Mouse (Mus musculus): ENCODE results near the gene Usp2. TPM values are rescaled to one million over a fixed set of nuclear protein-coding genes. Genes with fewer than 3 reads are reported as not detected.

Usp2 gene
- polyA plus RNA-seq, 1 experiment from 2014 or later = 13.3 TPM

DNA sequence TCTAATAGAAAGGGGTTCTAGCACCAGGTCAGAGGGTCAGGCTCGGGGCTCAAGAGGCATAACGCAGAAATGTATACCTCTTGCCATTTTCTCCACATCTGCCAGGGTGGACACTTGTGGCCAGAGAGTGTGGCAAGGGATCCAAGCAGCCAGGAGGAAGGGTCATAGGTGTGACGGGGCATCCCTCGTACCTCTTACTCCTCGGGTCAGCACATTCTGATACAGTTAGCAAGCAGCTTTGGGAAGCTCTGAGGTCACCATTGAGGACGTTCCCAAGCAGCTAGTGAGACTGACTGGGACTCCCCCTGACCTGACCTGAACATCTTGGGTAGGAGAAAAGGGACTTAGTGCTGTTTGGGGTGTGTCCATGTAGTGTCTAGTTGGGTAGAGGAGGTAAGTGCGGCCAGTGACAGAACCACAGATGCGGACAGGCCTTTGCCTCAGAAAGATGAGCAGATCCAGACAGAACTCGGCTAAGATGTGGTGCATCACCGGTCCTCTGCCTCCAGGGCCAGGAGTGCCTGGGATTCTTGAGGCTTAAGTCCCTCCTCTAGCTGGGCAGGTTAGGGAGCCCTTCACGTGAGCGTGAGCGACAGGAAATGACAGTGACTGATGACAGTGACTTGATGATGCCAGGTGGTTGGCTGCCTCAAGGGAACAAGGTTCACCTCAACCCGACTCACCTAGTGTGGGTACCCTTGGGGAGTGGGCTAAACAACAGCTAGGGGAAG, 3.5 kb downstream of the Usp2 start:
- Histone ChIP-seq H3K27ac (replicated peaks) (no peak overlapping the region), H3K4me1 (peaks cover 31% of the 10 kb centered on the region)
- no peak for ATAC-seq (ENCODE audit: low FRiP score)

DNA sequence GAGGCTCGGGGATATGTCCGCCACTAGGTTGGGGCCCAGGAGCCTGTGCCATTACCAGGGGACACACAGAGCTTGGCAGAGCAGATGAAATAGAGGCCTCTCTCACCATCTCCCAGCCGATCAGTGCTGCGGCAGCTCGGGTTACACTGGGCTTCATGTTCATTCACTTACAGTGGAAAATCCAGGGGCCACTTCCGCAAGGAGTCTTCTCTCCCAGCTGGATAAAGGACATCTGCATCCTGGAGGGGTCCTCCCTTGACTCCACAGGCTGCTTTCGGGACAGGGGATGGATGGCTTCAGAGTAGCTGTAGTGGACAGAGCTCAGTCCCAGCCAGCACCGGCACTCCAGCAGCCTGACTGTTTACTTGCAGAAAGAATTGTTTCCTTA, 4.0 kb downstream of the Usp2 start:
- Histone ChIP-seq H3K36me3 (no peaks in the 10 kb centered on the region), H3K4me3 (replicated peaks) (no peak overlapping the region), H3K4me1 (peaks cover 31% of the 10 kb centered on the region), H3K9ac (replicated peaks) (no peak overlapping the region), H3K9me3 (replicated peaks) (no peaks in the 10 kb centered on the region), H3K4me2 (no peak overlapping the region), H3K27me3 (replicated peaks) (peaks cover 4% of the 10 kb centered on the region; the same call in 1 of the 2 replicates), H3K27ac (replicated peaks) (no peak overlapping the region)
- WGBS = 37% methylated on average over 8 of the region's 8 CpGs
- no peak for ATAC-seq (ENCODE audit: low FRiP score)

More for the DNA sequence above, 3.5 kb downstream of the Usp2 start:
- Histone ChIP-seq H3K9ac (replicated peaks) (no peak overlapping the region), H3K27me3 (replicated peaks) (peaks cover 4% of the 10 kb centered on the region; the same call in 1 of the 2 replicates), H3K9me3 (replicated peaks) (no peaks in the 10 kb centered on the region), H3K4me3 (replicated peaks) (no peak overlapping the region), H3K36me3 (no peaks in the 10 kb centered on the region), H3K4me2 (no peak overlapping the region)
- 79% methylated on average over 14 of the region's 14 CpGs for WGBS

DNA sequence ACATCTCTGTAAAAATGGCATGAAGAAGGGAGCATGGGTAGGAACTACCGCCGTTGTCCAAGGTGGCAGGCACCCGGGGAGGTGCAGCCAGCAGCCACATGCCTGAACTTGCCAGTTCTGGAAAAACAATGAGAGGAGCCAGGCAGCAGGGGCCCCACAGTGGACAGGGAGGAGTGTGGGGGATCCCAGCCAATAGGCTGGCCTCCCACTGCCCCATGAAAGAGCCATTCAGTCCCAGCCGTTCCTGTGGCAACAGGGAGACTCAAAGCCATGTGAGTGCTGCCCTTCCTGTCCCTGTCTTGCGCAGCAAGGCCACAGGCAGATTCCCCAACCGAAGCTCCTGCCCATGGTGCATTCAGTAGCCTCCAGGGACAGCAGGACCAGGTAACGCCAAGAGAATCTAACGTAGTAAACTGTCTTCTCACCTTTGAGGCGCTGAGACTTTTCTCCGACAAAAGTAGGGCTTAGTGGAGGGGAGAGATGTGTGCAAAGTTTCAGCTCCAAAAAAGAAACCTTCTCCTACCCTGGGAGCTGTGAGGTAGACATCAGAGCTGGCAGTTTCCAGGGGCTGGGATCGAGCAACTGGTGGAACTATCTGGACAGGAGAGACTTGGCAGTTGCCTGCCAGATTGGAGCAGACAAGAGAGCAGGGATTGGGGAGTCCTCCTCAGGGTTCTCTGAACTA, 5.2 kb downstream of the Usp2 start:
- no peaks in the 10 kb centered on the region for H3K9me3 ChIP-seq (replicated peaks)
- peak overlapping the region; percentile 35 for H3K4me2 ChIP-seq
- H3K27ac ChIP-seq (replicated peaks) = peak overlapping the region; percentile 81
- peak; percentile 73 for ATAC-seq (ENCODE audit: low FRiP score)
- H3K4me3 ChIP-seq (replicated peaks) = no peak overlapping the region
- no peaks in the 10 kb centered on the region for H3K36me3 ChIP-seq
- peaks cover 32% of the 10 kb centered on the region for H3K4me1 ChIP-seq
- H3K27me3 ChIP-seq (replicated peaks) = peaks cover 4% of the 10 kb centered on the region; the same call in 1 of the 2 replicates
- 19% methylated on average over 11 of the region's 11 CpGs for WGBS
- no peak overlapping the region for H3K9ac ChIP-seq (replicated peaks)

DNA sequence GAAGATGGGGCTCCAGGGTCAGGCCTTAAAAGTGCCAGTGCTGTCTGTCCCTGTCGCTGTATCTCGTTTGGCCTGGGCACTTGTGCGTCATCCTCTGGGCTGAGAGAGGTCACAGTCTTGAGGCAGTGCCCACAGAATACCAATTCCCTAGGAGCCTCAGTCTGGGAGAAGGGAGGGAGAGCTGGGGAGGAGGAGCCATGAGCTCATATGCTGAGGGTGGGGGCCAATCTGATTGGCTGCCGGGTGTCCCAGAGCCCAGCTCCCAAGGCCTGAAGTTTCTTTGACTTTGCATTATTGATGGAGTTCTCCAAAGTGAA, 5.7 kb downstream of the Usp2 start:
- Histone ChIP-seq H3K4me1 (peaks cover 32% of the 10 kb centered on the region), H3K9ac (replicated peaks) (no peak overlapping the region), H3K4me2 (peak overlapping the region; percentile 35), H3K36me3 (no peaks in the 10 kb centered on the region), H3K27me3 (replicated peaks) (peaks cover 4% of the 10 kb centered on the region; the same call in 1 of the 2 replicates), H3K9me3 (replicated peaks) (no peaks in the 10 kb centered on the region), H3K4me3 (replicated peaks) (no peak overlapping the region), H3K27ac (replicated peaks) (peak overlapping the region; percentile 81)
- WGBS = 7% methylated on average over 4 of the region's 4 CpGs
- peak; percentile 64 for ATAC-seq (ENCODE audit: low FRiP score)

DNA sequence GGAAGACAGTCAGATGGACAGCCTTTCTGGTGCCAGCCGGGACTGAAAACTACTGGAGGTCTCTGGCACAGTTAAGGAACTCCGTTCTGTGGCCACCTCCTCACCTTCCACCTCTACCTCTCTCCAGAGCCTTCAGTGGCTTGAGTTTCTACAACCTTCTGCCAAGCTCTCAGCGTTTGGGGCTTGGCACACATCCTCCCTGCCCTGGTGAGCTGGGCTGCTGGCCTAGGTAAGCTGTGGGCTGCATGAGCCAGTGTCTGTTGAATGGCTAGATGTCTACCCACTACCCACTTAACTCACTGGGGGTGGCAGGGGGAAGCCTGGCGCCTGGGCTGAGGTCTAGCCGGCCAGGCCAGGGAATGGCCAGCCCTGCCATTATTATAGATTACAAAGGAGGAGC, 6.3 kb downstream of the Usp2 start:
- Histone ChIP-seq H3K9me3 (replicated peaks) (no peaks in the 10 kb centered on the region), H3K4me2 (peak overlapping the region; percentile 35), H3K4me1 (peaks cover 30% of the 10 kb centered on the region), H3K4me3 (replicated peaks) (no peak overlapping the region), H3K9ac (replicated peaks) (no peak overlapping the region), H3K36me3 (no peaks in the 10 kb centered on the region), H3K27me3 (replicated peaks) (peaks cover 4% of the 10 kb centered on the region; the same call in 1 of the 2 replicates), H3K27ac (replicated peaks) (peak overlapping the region; percentile 81)
- 30% methylated on average over 5 of the region's 5 CpGs for WGBS
- no peak for ATAC-seq (ENCODE audit: low FRiP score)

DNA sequence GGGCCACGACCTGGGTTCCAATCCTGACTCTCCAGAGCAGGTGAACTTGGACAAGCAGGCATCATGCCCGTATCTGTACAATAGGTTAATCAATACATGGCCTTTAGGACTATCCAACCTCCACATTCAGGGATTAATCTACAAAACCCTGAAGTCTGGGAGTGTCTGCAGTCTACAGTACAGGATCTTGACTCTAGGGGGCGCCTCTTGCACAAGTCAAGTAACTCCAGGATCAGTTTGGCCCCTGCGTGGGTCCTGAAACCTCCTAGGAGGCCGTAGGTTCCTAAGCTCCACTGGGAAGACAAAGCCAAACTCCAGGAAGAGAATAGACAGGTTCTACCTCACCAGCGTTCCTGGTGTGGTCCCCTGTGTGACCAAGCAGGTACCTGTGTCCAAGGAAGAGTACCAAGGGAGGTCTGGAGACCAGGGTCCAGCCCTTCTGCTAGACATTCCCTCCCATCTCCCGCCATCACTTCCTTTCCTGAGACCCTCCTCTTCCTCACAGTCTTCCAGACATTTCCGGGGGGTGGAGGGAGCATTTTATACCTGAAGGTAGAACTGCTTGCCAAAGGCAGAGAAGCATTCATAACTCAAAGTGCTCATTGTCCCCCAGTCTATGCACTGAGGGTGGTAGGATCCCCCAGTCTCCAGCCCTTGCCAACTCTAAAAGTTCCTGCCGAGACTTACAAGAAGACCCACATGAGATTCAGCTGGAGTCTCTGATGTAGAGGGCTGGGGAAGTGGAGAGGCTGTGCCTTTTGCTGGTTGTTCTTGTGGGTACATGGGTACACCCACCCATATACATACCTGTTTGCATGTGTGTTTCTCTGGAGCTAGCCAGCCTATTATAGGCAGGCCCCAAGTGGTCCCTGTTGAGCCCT, 7.8 kb downstream of the Usp2 start:
- no peak overlapping the region for H3K4me2 ChIP-seq
- peaks cover 40% of the 10 kb centered on the region for H3K4me1 ChIP-seq
- H3K9me3 ChIP-seq (replicated peaks) = no peaks in the 10 kb centered on the region
- 60% methylated on average over 9 of the region's 9 CpGs for WGBS
- H3K36me3 ChIP-seq = no peaks in the 10 kb centered on the region
- peaks cover 4% of the 10 kb centered on the region; the same call in 1 of the 2 replicates for H3K27me3 ChIP-seq (replicated peaks)
- H3K9ac ChIP-seq (replicated peaks) = no peak overlapping the region
- ATAC-seq (ENCODE audit: low FRiP score) = no peak
- no peak overlapping the region for H3K4me3 ChIP-seq (replicated peaks)
- H3K27ac ChIP-seq (replicated peaks) = no peak overlapping the region

DNA sequence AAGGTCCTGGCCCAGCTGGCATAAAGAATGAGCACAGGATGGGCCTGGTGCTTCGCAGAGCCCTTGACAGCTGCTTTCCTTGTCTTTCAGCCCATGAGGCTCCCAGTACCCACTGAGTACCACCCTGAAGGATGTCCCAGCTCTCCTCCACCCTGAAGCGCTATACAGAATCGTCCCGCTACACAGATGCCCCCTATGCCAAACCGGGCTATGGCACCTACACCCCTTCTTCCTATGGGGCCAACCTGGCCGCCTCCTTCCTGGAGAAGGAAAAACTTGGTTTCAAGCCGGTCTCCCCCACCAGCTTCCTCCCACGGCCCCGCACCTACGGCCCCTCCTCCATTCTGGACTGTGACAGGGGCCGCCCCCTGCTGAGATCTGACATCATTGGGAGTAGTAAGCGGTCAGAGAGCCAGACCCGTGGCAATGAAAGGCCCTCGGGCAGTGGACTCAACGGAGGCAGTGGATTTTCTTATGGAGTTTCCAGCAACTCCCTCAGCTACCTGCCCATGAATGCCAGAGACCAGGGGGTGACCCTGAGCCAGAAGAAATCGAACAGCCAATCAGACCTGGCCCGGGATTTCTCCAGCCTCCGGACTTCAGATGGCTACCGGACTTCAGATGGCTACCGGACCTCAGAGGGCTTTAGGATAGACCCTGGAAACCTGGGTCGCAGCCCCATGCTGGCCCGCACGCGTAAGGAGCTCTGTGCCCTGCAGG, 8.6 kb downstream of the Usp2 start:
- Histone ChIP-seq H3K4me2 (no peak overlapping the region), H3K27ac (replicated peaks) (no peak overlapping the region), H3K4me1 (peaks cover 42% of the 10 kb centered on the region), H3K4me3 (replicated peaks) (no peak overlapping the region), H3K36me3 (no peaks in the 10 kb centered on the region), H3K9ac (replicated peaks) (no peak overlapping the region), H3K27me3 (replicated peaks) (0 out of 2 replicates have a peak, but pooled peaks cover 3% of the 10 kb centered on the region), H3K9me3 (replicated peaks) (no peaks in the 10 kb centered on the region)
- no peak for ATAC-seq (ENCODE audit: low FRiP score)
- 73% methylated on average over 24 of the region's 24 CpGs for WGBS

DNA sequence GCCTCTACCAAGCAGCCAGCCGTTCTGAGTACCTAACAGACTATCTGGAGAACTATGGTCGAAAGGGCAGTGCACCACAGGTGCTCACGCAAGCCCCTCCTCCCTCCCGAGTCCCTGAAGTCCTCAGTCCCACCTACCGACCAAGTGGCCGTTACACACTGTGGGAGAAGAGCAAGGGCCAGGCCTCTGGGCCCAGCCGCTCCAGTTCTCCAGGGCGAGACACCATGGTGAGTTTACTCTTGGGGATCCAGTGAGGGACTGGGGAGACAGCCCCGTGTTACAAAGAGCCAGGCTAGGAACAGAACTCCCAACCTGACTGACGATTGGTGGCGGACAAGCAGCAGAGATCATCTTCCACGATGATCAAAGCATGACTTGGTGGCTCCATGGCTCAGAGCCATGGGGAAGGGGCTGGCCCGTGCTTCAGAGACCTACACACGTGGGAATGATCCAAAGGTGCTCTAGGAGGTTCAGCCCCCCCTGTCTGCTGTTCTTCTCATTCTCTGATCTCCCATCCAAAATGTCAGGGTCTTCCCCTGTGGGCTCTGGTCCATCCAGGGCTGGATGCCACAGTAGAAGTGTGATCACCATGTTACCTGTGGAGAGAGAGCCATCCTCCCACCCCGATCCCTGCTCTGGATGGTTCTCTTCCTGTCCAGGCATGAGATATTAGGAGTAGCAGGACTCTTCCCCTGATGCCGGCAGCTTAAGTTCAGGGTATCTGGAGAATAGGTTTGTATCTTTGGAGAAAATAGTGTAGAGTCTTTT, 9.4 kb downstream of the Usp2 start:
- Histone ChIP-seq H3K4me1 (peaks cover 37% of the 10 kb centered on the region), H3K4me2 (no peak overlapping the region), H3K27me3 (replicated peaks) (0 out of 2 replicates have a peak, but pooled peaks cover 3% of the 10 kb centered on the region), H3K36me3 (no peaks in the 10 kb centered on the region), H3K9ac (replicated peaks) (no peak overlapping the region), H3K27ac (replicated peaks) (no peak overlapping the region), H3K4me3 (replicated peaks) (no peak overlapping the region), H3K9me3 (replicated peaks) (no peaks in the 10 kb centered on the region)
- WGBS = 69% methylated on average over 16 of the region's 16 CpGs
- no peak for ATAC-seq (ENCODE audit: low FRiP score)

DNA sequence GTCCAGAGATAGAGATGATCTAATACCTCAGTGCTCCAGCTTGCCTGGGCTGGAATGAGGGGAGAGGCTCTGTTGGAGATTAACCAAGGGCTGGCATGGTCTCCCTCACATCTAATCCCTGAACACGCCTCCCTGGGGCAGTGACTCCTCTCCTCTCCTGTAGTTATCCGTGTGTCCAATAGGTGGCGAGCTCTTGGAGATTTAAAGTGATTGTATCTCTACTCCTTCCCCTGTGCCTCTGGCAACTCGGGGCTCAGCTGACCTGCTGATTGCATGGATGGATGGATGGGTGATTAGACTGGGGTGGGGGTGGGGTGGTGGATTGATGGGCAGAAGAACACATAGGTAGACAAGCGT, 9.9 kb downstream of the Usp2 start:
- H3K27me3 ChIP-seq (replicated peaks) = 0 out of 2 replicates have a peak, but pooled peaks cover 3% of the 10 kb centered on the region
- H3K4me1 ChIP-seq = peaks cover 35% of the 10 kb centered on the region
- no peak overlapping the region for H3K4me3 ChIP-seq (replicated peaks)
- no peaks in the 10 kb centered on the region for H3K9me3 ChIP-seq (replicated peaks)
- no peak overlapping the region for H3K9ac ChIP-seq (replicated peaks)
- ATAC-seq (ENCODE audit: low FRiP score) = no peak
- no peak overlapping the region for H3K27ac ChIP-seq (replicated peaks)
- H3K36me3 ChIP-seq = no peaks in the 10 kb centered on the region
- 14% methylated on average over 5 of the region's 5 CpGs for WGBS
- H3K4me2 ChIP-seq = no peak overlapping the region

DNA sequence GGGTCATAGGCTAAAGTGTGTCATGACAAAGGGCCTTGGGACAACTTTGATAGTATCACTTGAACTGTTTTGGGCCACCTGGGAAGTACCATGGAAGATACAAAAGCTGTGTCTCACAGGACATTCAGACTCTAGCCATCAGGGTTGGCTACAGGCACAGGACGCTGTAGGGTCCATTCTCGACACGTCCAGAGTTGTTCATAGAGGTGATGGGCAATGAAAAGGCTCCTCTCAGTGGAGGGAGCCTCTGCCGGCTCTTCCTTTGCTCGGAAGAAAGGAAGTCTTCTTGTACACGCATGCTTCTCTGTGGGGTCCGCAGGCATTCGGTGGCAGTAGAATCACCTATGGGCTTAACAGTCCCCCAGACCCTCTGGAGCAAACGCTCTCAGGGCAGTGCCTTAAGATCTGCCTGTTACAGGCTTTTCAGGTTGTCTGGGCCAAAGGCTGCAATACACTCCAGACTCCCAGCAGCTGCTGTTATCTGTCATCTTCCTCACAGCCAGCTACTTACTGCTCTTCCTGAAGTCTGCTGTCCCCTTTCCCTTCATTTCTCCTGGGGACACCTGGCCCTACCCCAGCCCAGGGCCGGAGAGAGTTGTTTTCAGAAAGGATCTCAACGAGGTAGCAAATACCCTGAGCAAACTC, 10.6 kb downstream of the Usp2 start:
- H3K4me3 ChIP-seq (replicated peaks) = no peak overlapping the region
- H3K27ac ChIP-seq (replicated peaks) = no peak overlapping the region
- no peak overlapping the region for H3K9ac ChIP-seq (replicated peaks)
- ATAC-seq (ENCODE audit: low FRiP score) = no peak
- 83% methylated on average over 11 of the region's 11 CpGs for WGBS
- H3K36me3 ChIP-seq = no peaks in the 10 kb centered on the region
- H3K9me3 ChIP-seq (replicated peaks) = no peaks in the 10 kb centered on the region
- 0 out of 2 replicates have a peak, but pooled peaks cover 3% of the 10 kb centered on the region for H3K27me3 ChIP-seq (replicated peaks)
- peaks cover 29% of the 10 kb centered on the region for H3K4me1 ChIP-seq
- no peak overlapping the region for H3K4me2 ChIP-seq
